Mouse (Mus musculus) bone marrow macrophage, adult 2 months (primary cell): ENCODE measurements around the gene Ammecr1. TPM values are rescaled to one million over a fixed set of nuclear protein-coding genes. Genes with fewer than 3 reads are reported as not detected.

Experiments used
- H3K27ac ChIP-seq: 2 replicates; pipeline ENCODE4 v1.5.1; 2012; ENCODE audit warnings: low read depth, low read length; ENCODE audit not compliant: insufficient read depth
- H3K4me1 ChIP-seq: 2 replicates; pipeline ENCODE4 v1.6.1; 2012; ENCODE audit warnings: low read length; ENCODE audit not compliant: control insufficient read depth, insufficient read depth
- H3K4me3 ChIP-seq: 2 replicates; pipeline ENCODE4 v1.5.1; 2012; ENCODE audit warnings: mild to moderate bottlenecking, low read length, moderate library complexity; ENCODE audit not compliant: insufficient read depth
- CTCF ChIP-seq: IDR thresholded peaks from 2 replicates; pipeline ENCODE4 v1.5.1; 2012; ENCODE audit warnings: low read depth, mild to moderate bottlenecking, low read length, moderate library complexity
- POLR2A ChIP-seq: IDR thresholded peaks from 2 replicates; pipeline ENCODE4 v1.6.1; 2012; ENCODE audit warnings: mild to moderate bottlenecking, low read depth, low read length, borderline replicate concordance
- polyA plus RNA-seq: library from polyadenylated mRNA; stranded (reverse); fragments of >200 nt; gene quantifications from 2 replicates; pipeline ENCODE4 v1.2.4, GENCODE M21; 2012; ENCODE audit not compliant: missing spikeins, insufficient read depth, insufficient read length

Ammecr1 gene
- polyA plus RNA-seq = 4.4 and 5.1 TPM in 2 replicates

DNA sequence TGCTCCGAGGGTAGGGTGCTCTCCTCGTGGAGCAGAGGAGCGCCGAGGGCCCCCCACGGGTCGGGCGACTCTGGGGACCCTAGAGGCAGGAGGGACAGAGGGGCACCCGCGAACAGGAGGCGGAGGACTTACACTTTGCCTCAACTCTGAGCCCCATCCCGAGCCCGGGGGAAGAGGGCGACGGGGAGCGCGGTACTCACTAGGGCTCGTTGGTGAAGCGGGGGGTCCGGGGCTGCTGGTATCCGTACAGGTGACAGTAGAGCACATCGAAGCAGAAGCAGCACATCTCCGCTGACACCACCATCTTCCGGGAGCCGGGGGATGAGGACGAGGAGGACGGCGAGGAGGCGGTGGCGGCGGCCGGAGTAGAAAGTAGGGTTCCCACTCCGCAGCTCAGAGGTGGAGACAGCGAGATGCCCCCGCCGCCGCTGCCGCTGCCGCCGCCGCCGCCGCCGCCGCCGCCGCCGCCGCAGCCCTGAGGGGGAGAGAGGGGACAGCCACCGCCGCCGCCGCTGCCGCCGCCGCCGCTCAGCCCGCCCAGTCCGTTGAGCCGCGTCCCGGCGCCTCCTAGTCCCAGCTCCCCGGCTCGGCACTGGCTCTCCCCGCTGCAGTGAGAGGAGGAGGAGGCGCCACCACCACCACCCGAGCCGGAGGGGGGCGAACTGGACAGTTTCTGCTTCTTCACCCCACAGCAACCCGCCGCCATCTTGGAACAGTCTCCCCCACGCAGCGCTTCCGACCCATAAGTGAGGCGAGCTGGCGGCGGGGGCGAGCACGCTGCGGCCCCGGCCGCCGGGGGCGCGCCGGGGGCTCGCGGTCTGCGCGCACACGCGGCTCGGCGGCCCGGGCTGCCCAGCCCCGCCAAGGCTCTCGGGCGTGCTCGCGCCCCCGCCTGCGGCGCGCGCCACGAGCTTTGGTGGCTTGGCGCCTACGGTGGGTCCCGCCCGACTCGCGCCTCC is at the start of gene Ammecr1:
TSS of gene Ammecr1 (minus strand) at position 721 of the 959 bp plus-strand sequence.
- Histone ChIP-seq H3K27ac (peak within 1 kb of the TSS; percentile 64), H3K4me1 (no peaks in the 10 kb centered on the region)
- TF ChIP-seq POLR2A = no peak
- no peak for TF ChIP-seq CTCF

DNA sequence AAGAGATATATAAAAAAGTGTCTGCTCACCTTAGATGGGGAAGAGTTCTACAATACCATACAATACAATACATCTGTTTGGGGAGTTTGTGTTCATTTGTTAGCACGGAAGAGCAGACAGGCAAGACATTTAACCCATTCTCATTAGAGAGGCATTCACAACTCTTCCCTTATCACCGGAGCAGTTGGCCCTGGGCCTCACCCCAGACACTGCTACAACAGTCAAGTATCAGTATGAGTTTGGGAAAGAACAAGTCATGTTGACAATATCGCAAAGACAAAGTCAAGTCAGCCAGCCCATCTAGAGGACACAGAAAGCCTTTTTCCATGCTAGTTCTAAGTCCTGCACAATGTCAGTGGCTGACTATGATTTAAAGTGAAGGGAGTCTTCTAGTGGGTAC is 47.6 kb upstream of the Ammecr1 start:
- Histone ChIP-seq H3K27ac (no peak overlapping the region), H3K4me3 (no peak overlapping the region), H3K4me1 (no peaks in the 10 kb centered on the region)
- TF ChIP-seq CTCF (no peak), POLR2A (no peak)

More for the DNA sequence above, at the start of gene Ammecr1:
- H3K4me3 ChIP-seq = peak within 1 kb of the TSS; percentile 88

DNA sequence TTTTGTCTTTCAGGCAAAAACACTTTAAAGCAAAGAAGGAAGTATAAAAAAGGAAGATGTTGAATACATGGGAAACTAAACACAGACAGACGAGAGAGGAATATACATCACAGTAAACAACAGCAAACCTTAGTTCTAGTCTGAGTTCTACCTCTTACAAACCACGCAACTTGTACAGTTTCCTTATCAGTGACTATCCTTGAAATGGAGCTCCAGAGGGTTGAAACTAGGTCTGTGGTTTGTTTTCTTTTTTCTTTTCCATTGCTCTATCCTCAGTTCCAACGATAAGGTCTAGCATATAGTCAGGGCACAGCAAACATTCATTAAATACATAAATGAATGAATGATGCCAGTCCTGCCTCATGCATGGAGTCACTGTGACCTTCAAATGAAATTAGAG is 45.8 kb upstream of the Ammecr1 start:
- Histone ChIP-seq H3K27ac (no peak overlapping the region), H3K4me3 (no peak overlapping the region), H3K4me1 (no peaks in the 10 kb centered on the region)
- TF ChIP-seq CTCF (no peak), POLR2A (no peak)

DNA sequence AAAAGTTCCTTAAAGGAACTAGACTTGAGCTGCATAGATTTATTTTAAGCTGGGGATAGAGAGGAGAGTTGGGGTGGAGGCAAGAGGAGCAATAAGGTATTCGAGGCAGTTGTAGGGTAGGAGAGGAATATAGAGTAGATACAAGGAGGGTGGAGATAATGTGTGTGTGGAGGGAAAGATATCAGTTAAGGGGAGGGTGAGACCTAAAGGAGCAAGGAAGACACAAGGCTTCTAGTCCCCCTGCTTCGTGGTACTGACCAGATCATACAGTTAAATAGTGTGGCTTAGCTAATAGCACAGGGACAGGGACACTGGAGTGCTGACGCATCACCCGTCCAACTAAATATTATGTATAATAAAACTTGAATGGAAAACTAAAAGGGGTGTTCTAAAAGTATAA is 45.3 kb upstream of the Ammecr1 start:
- Histone ChIP-seq H3K4me1 (no peaks in the 10 kb centered on the region), H3K27ac (no peak overlapping the region), H3K4me3 (no peak overlapping the region)
- no peak for TF ChIP-seq CTCF
- no peak for TF ChIP-seq POLR2A

DNA sequence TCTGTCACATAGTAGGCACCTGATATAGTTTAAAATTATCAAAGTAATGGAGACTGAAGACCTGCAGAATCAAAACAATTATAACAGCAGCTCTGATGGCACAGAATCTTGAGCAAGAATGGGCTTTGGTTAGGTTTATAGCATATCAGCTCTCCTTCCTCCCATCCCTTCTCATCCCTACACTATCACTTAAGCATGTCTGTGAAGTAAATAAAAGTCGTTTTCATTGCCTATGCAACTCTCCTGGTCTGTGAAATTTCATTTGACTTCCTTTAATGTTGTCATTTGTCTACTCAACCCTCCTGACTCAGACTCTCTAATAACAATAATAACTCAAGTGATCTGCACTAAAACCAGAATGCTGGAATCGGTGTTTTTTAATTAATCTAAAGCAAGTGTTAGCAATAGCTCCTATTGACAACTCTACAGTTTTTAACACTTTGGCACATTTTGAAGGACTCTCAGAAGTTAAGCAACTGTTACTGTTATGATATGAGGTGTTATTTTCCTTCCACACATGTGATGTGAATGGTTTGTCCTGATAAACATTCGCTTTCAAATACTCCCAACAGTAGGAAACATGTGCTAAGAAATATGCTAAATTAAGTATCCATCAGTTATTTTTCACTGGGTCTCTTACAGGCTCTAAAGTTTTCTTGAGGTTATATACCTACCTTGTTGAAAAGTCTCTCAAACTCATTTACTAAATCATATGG is 37.8 kb upstream of the Ammecr1 start:
- Histone ChIP-seq H3K4me1 (no peaks in the 10 kb centered on the region), H3K27ac (no peak overlapping the region), H3K4me3 (no peak overlapping the region)
- no peak for TF ChIP-seq POLR2A
- no peak for TF ChIP-seq CTCF

DNA sequence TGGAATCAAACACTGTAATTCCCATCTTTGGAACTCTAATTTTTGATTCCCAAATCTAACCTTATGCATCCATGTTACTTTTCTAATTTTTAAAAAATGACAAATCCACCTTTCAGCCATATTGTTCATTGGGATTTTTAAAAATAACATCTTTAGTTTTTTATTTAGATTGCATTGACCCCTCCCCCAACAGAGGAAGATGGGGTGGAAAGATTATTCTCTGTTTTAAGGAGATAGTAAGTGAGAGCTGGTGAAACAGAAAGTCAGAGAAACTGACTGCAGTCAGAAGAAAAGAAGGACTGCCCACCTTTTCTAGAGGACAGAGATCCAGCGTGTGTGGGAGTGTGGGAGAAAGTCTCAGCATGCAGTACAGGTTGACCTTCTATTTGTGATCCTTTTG is 30.7 kb upstream of the Ammecr1 start:
- Histone ChIP-seq H3K4me1 (no peaks in the 10 kb centered on the region), H3K27ac (no peak overlapping the region), H3K4me3 (no peak overlapping the region)
- no peak for TF ChIP-seq POLR2A
- no peak for TF ChIP-seq CTCF

DNA sequence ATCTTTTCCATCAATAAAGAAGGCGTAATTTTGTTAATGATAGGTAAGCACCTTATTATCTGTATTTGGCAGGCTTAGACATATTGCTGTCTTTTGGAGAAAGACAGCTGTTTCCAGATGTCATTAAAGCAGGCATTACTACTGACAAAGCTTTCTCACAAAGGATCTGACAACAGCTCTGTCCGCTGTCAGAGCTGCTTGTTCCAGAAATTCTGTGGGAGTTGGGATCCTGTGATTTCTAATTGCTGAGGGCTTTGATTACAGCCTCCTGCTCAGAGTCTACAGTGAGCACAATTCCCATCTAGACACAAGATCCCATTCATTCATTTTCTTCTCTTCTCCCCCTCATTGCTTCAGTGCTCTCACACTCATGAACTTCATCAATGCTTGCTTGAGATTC is 28.0 kb upstream of the Ammecr1 start:
- H3K4me3 ChIP-seq = no peak overlapping the region
- no peaks in the 10 kb centered on the region for H3K4me1 ChIP-seq
- TF ChIP-seq POLR2A (no peak), CTCF (no peak)
- H3K27ac ChIP-seq = no peak overlapping the region

DNA sequence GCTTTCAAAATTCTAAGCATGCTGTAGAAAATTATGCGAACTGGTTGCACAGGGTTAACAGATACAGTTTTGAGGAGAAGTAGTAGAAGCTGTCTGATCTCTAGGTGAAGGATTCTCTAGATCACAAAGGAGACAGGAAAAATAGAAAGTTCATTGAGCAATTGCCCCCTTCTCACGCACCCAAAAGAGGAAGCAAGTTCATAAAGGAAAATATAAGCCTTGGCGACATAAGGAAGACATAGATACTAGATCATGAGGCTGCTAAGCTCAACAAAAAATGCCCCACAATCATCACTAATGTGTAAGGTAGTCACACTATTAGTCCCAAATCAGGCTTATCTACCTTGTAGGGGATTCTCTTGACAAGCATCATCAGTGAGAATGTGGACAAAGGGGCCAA is 17.6 kb upstream of the Ammecr1 start:
- TF ChIP-seq CTCF = no peak
- no peak for TF ChIP-seq POLR2A
- H3K4me3 ChIP-seq = no peak overlapping the region
- no peak overlapping the region for H3K27ac ChIP-seq
- H3K4me1 ChIP-seq = peaks cover 5% of the 10 kb centered on the region; the same call in 1 of the 2 replicates

DNA sequence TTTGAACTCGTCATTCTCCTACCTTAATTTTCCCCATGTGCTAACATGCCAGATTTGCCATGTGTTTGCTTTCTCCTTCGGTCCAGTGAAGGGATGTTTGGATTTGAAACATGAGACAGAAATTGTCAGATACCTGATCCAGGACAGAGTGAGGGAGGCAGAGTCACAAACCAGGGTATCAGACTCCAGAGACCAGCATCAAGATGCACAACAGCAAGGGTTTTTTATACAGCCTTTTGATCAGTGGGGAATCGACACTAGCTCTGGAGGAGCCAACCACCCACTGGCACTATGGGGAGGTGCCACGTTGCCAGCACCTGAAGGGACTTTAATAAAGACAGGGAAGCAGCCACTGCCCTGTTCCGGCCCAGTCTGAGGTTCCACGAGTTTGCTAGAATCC is 17.1 kb upstream of the Ammecr1 start:
- Histone ChIP-seq H3K27ac (no peak overlapping the region), H3K4me3 (no peak overlapping the region), H3K4me1 (peaks cover 5% of the 10 kb centered on the region; the same call in 1 of the 2 replicates)
- TF ChIP-seq CTCF = no peak
- no peak for TF ChIP-seq POLR2A
